Mouse (Mus musculus): Measurements from ENCODE around the gene Gm26992. TPM values are rescaled to one million over a fixed set of nuclear protein-coding genes. Genes with fewer than 3 reads are reported as not detected.

The Gm26992 gene
- polyA plus RNA-seq, 1 experiment from 2014 or later: not detected

Other genes with a start within 250 kb of the Gm26992 start
- gene Nap1l2, start 235.4 kb upstream of the Gm26992 start, polyA plus RNA-seq (2016; fragmentation: Nextera tagmentation; extraction: Ambion mirVana): 7.2 and 16.4 TPM in 2 replicates
- gene Cdx4, start 100.6 kb upstream of the Gm26992 start, polyA plus RNA-seq (2016; fragmentation: Nextera tagmentation; extraction: Ambion mirVana): not detected in 2 replicates
- 4.4 and 5.5 TPM in 2 replicates for gene Chic1, start 65.5 kb upstream of the Gm26992 start, polyA plus RNA-seq (2016; fragmentation: Nextera tagmentation; extraction: Ambion mirVana)
- 0.21 TPM in 1 of 2 replicates, not detected in the other for gene Tsx, start 7.5 kb upstream of the Gm26992 start, polyA plus RNA-seq (2016; fragmentation: Nextera tagmentation; extraction: Ambion mirVana)
- gene Zcchc13, start 208.6 kb downstream of the Gm26992 start, polyA plus RNA-seq (2016; fragmentation: Nextera tagmentation; extraction: Ambion mirVana): not detected in 2 replicates

Data from hindbrain, embryonic 10.5 days (tissue).